Mouse (Mus musculus): ENCODE data around the gene Tubg2.

DNA sequence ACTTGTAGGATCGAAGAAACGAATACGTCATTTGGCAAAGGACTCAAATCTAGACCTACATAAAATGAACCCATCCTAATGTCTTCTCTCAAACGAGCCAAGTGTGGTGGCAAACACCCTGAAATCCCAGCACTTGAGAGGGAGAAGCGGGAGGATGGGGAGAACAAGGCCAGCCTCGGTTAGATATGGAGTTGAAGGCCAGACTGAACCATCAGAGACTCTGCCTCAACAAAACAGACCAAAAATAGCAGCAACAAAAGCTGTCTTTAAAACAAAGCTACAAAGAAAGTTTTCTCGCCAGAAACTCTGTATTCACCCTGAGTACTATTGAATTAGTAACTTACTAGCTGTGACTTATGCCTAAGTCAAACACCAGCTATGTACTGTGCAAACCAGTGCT lies 18.7 kb upstream of the Tubg2 start:
- TF ChIP-seq CTCF (conservative IDR thresholded peaks at IDR 0.05; ENCODE audit: insufficient read depth, insufficient read length, low read depth, low read length) (no peak), POLR2A (IDR thresholded peaks at IDR 0.05; ENCODE audit: low read depth, low read length) (no peak)
